Mouse (Mus musculus) forelimb bud, embryonic 11.5 days (tissue): ENCODE data around the gene H2al1g.
"Not testable (repeated sequence)": the region's sequence is repeated elsewhere in the genome, so short reads cannot be mapped to it uniquely, and the experiment has no call there.

Experiments used
- DNase-seq: peaks from one replicate; pipeline ENCODE4 v3.0.0-alpha.2; 2012; ENCODE audit warnings: low read depth, low spot score

Gene H2al1g

GRCm38 (mm10) chrX:11317956-11318355, at the start of gene H2al1g:
TSS of gene H2al1g (plus strand) at chrX:11318256.
- DNase-seq, result not testable (repeated sequence)

- DNase-seq, result no peak
Measured at GRCm38 (mm10) chrX:11269074-11269473, 49.0 kb upstream of the H2al1g start.

GRCm38 (mm10) chrX:11273190-11273589, 44.9 kb upstream of the H2al1g start:
- DNase-seq, result no peak

- no peak for DNase-seq
Measured at GRCm38 (mm10) chrX:11277083-11277482, 41.0 kb upstream of the H2al1g start.

GRCm38 (mm10) chrX:11280741-11281140, 37.3 kb upstream of the H2al1g start:
- DNase-seq, result no peak

GRCm38 (mm10) chrX:11288306-11288882, 29.7 kb upstream of the H2al1g start:
- no peak for DNase-seq

- DNase-seq, result no peak
Measured at GRCm38 (mm10) chrX:11289244-11289643, 28.8 kb upstream of the H2al1g start.

GRCm38 (mm10) chrX:11298957-11299356, 19.1 kb upstream of the H2al1g start, which contains the start of gene H2al1a:
TSS of gene H2al1a (plus strand) at chrX:11299257.
- not testable (repeated sequence) for DNase-seq

GRCm38 (mm10) chrX:11302132-11302531, 15.9 kb upstream of the H2al1g start, which contains the start of gene H2al1b:
TSS of gene H2al1b (plus strand) at chrX:11302432.
- DNase-seq, result not testable (repeated sequence)

GRCm38 (mm10) chrX:11305355-11305754, 12.7 kb upstream of the H2al1g start, which contains the start of gene H2al1c:
TSS of gene H2al1c (plus strand) at chrX:11305655.
- not testable (repeated sequence) for DNase-seq

- not testable (repeated sequence) for DNase-seq
Measured at GRCm38 (mm10) chrX:11308524-11308923, 9.5 kb upstream of the H2al1g start, which contains the start of gene H2al1d. TSS of gene H2al1d (plus strand) at chrX:11308824.

GRCm38 (mm10) chrX:11311634-11312033, 6.4 kb upstream of the H2al1g start, which contains the start of gene H2al1e:
TSS of gene H2al1e (plus strand) at chrX:11311934.
- not testable (repeated sequence) for DNase-seq

GRCm38 (mm10) chrX:11314858-11315257, 3.2 kb upstream of the H2al1g start, which contains the start of gene H2al1f:
TSS of gene H2al1f (plus strand) at chrX:11315158.
- not testable (repeated sequence) for DNase-seq

- DNase-seq, result not testable (repeated sequence)
Measured at GRCm38 (mm10) chrX:11321192-11321591, 3.1 kb downstream of the H2al1g start, which contains the start of gene H2al1h. TSS of gene H2al1h (plus strand) at chrX:11321492.

- DNase-seq, result not testable (repeated sequence)
Measured at GRCm38 (mm10) chrX:11324359-11324758, 6.3 kb downstream of the H2al1g start, which contains the start of gene H2al1i. TSS of gene H2al1i (plus strand) at chrX:11324659.

GRCm38 (mm10) chrX:11327522-11327921, 9.5 kb downstream of the H2al1g start, which contains the start of gene H2al1j:
TSS of gene H2al1j (plus strand) at chrX:11327822.
- not testable (repeated sequence) for DNase-seq

GRCm38 (mm10) chrX:11345762-11346161, 27.7 kb downstream of the H2al1g start:
- peak; percentile 60 for DNase-seq

GRCm38 (mm10) chrX:11346756-11347155, 28.7 kb downstream of the H2al1g start:
- DNase-seq, result no peak

GRCm38 (mm10) chrX:11360823-11361222, 42.8 kb downstream of the H2al1g start:
- no peak for DNase-seq

GRCm38 (mm10) chrX:11361261-11361660, 43.2 kb downstream of the H2al1g start:
- DNase-seq, result no peak

GRCm38 (mm10) chrX:11363890-11364289, 45.8 kb downstream of the H2al1g start:
- DNase-seq, result no peak

- peak; percentile 64 for DNase-seq
Measured at GRCm38 (mm10) chrX:11365151-11365550, 47.1 kb downstream of the H2al1g start.
